Mouse (Mus musculus): ENCODE measurements around the gene Ftsj3.

- no peak for TF ChIP-seq CTCF (IDR thresholded peaks at IDR 0.05; ENCODE audit: control insufficient read depth, insufficient read depth, low read length)
- TF ChIP-seq POLR2A (IDR thresholded peaks at IDR 0.05; ENCODE audit: borderline replicate concordance, control insufficient read depth, low read depth, low read length), result no peak
These were observed 9.7 kb upstream of the Ftsj3 start for GRCm38 (mm10) chr11:106265570-106265969.
